Mouse (Mus musculus) adrenal gland, adult 18-20 months (tissue): ENCODE results near the gene Gm11549. TPM values are rescaled to one million over a fixed set of nuclear protein-coding genes. Genes with fewer than 3 reads are reported as not detected.

Source experiments
- DNase-seq, 2 experiments: peaks; one replicate each; pipeline ENCODE4 v3.0.0; 2021 to 2022; ENCODE audit warnings: low spot score in 2 of 2
- total RNA-seq, 2 experiments: library from RNA; stranded (reverse); gene quantifications; 1 replicate in 1 of 2; 2 replicates in 1 of 2; pipeline ENCODE4 v1.2.3; 2021

Gene Gm11549
- total RNA-seq, 2 experiments from 2014 or later, result not detected

DNA sequence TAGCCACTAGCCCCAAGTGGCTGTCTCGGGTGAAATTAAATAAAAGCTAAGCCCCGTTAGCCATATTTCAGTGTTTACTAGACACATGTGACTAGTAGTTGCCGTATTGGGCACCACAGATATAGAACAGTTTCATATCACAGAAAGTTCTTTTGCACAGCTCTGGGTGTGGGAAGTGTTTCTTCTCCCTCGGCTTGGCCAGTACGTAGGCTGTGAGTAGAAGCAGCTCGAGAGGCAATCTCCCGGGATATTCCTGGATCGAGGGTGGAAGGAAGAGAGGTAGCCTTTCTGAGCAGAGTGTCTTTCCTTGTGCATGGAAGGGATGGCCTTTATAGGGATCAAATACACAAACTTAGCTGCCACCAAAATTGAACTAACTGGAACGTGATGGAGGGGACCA, 5.4 kb downstream of the Gm11549 start:
- no peak for DNase-seq

- no peak for DNase-seq
Observed at GRCm38 (mm10) chr3:36511491-36511890, 10.1 kb downstream of the Gm11549 start.

- DNase-seq, result no peak
Observed at GRCm38 (mm10) chr3:36505809-36506735, 15.5 kb downstream of the Gm11549 start.

- DNase-seq, result no peak
Observed at GRCm38 (mm10) chr3:36505306-36505705, 16.3 kb downstream of the Gm11549 start.

DNA sequence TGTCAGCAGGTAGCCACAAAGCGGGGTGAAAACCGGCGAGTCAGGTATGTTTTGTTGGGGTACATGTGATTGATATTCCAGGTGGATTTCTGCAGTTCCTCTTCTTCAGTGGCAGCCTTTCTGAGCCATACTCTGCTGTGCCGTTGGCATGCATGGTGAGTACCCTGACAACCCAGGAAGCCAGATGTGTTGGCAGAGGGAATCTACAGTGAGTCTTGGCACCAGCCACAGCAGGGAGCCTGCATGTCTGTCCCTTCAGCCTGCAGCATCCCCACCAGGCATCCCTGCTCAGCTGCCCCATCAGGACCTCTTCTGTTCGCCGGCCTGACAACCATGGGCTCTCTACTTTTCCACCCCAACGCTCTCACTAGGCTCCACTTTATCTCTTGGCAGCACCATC, 20.1 kb downstream of the Gm11549 start:
- DNase-seq, result no peak

DNA sequence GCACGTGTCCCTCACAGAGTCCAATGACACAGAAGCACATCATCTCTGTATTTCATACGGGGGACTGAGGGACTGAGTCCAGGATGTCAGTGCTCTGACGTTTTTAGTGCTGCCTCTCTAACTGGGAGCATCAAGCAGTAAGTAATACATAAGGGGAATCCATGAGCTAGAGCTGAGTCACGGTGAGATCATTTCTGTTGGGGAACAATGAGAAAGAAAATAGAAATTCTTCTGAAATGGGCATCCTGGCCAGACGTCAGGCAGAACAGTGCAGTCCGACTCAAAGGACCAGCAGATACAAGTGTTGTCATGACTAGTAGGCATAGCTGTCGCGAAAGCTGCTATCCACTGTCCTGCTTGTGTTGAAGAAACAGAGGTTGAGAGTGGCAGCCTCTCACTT, 20.6 kb downstream of the Gm11549 start:
- DNase-seq, result no peak

DNA sequence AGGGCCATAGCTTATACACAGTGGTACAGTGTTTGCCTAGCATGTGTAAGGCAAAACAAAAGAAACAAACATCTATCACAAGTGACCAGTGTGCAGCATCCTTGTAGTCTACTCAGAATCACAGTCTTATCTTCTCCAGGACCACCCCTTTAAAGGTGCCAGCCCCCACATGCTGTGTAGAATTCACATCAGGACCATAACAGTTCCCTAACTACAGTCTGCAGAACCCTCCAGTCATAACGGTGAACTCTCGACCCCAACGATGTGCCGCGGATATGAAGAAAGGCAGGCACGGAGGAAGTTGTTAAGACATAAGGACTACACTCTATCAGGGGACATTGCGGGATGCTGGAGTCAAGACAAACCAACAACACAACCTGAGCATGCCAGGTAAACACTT, 22.2 kb downstream of the Gm11549 start:
- DNase-seq, result no peak

DNA sequence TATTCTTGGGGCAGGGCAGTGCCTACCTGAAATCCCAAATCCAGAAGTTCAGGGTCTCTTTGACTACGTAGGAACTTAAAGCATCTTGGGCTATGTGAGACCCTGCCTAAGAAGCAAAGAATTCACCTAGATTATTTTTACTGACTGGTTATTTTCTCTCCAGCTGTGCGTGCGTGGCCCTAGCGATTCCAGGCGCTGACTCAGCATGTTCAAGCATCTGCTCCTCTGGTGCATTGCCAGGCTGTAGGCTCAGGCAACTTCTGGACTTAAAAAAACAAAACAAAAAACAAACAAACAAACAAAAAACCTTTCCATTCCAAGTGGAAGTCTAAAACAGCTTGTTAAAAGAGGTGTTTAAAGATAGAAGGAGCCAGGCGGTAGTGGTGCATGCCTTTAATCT, 23.4 kb downstream of the Gm11549 start:
- no peak for DNase-seq

- peak; percentile 59 to 70 for DNase-seq
Observed at GRCm38 (mm10) chr3:36496746-36497145, 24.9 kb downstream of the Gm11549 start.

DNA sequence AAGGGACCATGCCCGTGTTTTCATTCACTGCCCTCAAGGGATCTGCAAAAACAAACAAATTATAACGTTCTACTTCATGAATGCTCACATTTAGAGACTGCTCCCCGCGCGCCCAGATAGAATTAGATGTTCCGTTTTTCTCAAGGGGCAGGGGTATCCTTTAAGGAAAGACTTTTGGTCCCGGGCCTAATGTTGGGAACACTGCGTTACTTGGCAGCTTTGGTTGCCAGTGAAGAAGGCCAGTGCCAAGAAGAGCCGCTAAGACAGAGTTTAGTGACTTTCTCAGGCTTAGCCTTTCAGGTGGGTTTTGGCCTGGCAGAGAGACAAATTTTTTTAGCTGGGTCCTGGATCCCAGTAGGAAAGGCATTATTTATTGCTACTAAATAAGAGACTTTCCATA, 25.3 kb downstream of the Gm11549 start:
- no peak for DNase-seq

DNA sequence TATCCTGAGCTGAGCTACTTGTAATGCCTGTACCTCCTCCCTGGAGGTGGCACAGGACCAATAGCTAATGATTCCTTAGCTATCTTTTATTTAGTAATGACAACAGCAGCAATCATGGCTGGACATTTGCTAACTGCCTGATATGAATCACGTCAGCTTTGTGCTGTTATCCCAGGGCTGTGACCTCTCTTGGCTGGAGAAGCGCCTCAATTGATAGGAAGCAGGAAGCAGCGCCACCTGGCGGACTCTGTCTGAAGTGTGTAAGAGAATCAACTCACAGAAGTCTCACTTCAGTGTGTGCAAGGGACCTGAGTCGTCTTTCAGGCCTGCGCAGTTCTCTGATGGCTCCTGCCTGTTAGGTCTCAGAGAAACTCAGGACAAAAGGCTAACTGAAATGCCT, 26.2 kb downstream of the Gm11549 start:
- DNase-seq, result peak; percentile 92 to 94

- no peak for DNase-seq
Observed at GRCm38 (mm10) chr3:36494613-36495012, 27.0 kb downstream of the Gm11549 start.

DNA sequence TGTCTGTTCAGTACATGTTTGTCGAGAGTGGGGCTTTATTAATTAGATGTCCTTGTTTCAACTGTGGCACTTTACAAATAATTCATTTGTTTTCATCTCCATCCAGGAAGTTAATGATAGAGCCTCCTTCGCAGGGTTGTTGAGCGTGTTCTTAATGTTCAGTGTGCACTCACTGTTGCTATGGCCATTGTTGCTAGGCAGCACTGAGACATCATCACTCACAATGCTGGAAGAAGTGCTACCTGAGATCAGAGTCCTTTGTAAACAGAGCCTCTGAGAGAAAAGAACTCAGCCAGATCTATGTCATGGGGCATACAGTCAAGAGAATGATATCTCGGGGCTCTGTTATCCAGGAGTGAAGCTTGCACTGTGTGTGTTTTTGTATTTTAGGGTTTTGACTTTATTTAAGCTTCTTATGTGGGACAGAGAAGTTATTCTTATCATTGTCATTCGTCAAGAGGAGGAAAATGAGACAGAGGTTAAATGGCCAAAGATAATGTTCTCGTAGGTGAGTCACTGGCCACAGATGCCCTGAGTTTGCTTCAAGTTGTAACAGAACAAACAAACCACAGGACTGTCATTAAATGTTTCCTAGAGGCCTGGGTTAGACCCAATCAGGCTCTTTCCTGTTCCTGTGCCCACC, 27.9 kb downstream of the Gm11549 start:
- DNase-seq, result no peak

DNA sequence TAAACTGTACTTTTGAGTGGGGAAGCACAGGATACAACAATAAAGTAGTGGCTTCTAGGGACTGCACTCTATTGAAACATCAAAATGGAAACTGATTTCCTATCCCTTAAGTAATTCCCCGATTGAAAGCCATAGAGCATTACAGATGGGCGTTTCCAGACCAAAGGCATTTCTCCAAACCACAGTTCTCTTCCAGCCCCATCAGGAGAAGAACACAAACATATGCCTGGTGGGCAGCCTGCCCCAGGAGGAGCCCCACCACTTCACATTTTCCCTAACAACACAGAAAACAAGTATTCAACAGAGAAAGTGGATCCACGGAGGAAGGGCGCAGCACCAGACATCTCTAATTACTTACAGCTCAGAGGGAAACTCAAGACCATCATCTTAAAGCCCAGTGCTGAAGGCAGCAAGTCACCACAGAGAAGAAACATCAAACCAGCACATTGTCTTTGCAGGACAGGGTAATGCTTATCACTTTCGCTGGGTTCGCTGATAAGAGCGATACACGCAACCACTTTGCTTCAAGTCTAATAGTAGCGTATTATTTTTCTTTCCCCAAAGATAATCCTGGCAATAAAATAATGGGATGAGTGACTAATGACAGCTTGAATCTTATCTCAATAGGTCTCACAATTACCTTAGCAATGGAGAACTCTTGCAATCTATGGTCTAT, 28.8 kb downstream of the Gm11549 start:
- no peak for DNase-seq

DNA sequence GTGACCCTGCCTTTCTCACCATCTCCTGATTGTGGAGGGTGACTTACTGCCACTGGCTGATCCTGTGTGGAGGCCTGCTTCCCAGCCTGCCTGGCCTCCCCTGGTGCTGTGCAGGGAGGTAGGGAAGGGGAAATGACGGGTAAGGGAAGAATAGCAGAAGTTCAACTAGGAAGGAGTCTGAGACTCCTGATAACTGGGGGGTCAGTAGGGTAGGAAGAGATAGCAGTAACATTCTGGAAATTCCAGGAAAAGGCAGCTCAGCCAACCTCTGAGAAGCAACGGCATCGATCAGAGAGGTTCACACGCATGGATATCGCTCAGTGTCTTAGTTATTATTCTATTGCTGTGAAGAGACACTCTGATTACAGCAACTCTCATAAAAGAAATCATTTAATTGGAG, 30.1 kb downstream of the Gm11549 start:
- DNase-seq, result no peak

DNA sequence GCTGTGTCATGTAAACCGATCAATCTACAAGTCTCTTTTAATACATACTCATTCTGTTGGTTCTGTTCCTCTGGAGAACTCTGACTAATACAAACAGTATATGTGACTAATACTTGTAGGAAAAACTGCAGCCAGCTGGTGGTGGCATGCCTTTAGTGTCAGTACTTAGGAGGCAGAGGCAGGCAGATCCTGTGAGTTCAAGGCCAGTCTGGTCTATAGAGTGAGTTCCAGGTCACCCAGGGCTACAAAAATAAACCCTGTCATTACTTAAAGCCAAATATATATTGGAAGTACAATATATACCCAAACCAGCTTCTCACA, 32.1 kb downstream of the Gm11549 start:
- DNase-seq, result no peak

DNA sequence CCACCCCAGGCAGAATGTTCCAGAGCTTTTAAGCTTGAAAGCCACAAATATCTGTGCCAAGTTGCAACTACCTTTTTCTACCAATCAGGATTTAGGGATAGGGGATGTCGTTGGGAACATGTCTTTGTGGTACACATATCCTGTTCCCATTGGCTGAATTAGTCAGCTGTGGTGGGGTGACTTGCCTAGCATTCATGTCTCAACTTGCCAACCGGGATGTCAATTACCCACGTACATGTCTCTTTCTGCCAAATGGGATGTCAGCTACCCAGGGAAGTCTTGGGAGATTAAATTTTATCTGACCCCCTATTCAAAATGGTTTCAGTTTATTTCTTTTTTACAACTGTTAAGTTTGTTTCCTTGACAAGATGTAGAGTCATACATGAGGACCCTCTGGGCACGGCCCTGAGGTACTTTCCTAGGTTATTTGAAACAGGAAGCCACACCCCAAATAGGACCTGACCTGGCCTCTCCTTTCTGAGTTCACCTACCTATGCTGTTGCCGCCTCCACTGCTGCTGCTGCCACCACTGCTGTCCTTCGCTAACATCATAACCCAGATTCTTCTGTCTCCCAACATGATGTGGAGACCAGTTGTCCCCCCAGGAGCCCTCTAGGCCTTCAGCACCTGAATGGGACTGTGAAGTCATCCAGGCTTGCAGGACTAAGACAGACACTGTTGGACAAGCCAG, 32.6 kb downstream of the Gm11549 start:
- DNase-seq, result no peak

DNA sequence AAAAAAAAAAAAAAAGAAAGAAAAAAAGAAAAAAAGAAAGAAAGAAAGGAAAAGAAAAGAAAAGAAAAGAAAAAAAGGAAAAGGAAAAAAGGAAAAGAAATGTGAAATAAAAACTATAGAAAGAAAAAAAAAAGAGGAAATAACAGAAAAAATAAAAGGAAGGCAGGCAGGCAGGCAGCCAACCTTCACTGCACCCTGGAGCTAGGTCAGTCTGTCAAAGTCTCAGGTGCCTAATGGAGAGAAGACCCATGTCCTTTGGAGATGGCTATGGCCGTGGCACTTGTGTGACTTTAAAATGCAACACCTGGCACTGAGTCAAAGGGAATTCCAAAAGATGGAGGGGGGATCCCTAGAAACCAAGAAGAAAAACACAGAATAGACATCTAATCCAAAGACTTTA, 33.2 kb downstream of the Gm11549 start:
- DNase-seq, result no peak

DNA sequence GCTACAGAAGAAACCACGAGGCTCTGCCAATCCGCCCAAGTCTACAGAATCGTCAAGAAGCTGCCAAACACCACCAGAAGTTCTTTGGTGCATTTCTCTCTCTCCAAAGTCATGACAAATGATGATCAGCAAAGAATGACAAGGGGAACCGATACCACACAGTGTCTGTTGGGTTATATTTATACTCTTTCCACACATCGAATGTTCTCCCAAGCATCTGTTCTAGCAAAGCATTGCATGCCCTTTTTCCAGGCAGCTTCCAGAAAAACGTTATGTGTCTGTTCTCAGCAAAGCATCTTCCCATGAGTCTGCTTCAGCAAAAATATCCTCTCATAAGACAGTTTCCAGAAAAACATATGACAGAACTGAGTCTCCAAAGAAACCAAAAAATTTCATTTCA, 34.7 kb downstream of the Gm11549 start:
- DNase-seq, result no peak

DNA sequence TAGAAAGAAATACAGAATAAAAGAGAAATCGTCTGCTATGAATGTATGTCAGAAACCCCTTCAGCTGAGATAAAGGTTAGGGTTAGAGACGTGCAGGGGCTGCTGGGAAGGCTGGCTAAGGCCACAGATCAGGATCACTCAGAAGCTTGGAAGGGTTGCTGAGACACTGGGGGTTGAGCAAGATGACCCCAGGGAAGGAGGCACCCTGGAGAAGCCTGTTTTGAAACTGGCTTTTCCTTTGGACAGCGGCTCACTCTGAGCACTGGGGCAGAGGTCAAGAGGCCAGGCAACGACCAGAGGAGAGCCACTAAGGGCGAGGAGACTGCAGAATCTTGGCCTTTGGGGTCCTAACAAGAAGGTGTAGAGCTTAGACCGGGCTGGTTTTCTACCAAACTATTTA, 35.4 kb downstream of the Gm11549 start:
- no peak for DNase-seq

GRCm38 (mm10) chr3:36484292-36484691, 37.3 kb downstream of the Gm11549 start:
- DNase-seq, result no peak

DNA sequence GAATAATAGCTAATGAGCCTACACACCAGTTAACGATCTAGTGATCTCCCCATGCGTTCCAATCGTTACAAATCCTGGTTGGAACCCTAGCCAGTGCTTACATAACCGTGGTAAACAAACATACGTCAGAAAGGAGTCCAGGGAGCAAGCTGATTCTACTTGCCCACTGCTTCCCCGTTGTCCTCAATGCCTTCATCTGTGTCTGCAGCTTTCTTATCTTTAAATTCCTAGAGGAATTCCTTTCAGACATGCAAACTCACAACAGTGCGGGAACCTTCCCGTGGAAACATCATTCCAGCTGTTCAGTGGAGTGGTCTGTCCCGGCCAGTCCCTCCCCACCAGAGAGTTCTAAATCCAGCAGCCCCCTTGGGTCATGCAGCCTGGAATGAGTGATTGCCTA, 38.7 kb downstream of the Gm11549 start:
- no peak for DNase-seq
